Mouse (Mus musculus): ENCODE results near the gene Cct5. TPM values are rescaled to one million over a fixed set of nuclear protein-coding genes. Genes with fewer than 3 reads are reported as not detected.

Cct5 gene
- total and polyA plus RNA-seq, 3 experiments = 396 to 1,184 (median 798) TPM

GRCm38 (mm10) chr15:31627277-31628154 is 25.9 kb upstream of the Cct5 start:
- Histone ChIP-seq H3K27ac (ENCODE audit: control insufficient read depth, low read depth, low read length) (no peak overlapping the region), H3K79me2 (ENCODE audit: control insufficient read depth, insufficient read depth, low read length, poor library complexity) (no peaks in the 10 kb centered on the region), H3K36me3 (ENCODE audit: control insufficient read depth in 1 of 2, insufficient read depth in 2 of 2, low read length in 2 of 2) (no peaks in the 10 kb centered on the region), H3K4me3 (ENCODE audit: control insufficient read depth in 1 of 2, insufficient read depth in 1 of 2, low read depth in 2 of 2, low read length in 2 of 2) (no peak overlapping the region), H3K4me1 (ENCODE audit: control insufficient read depth in 1 of 2, insufficient read depth in 2 of 2, low read length in 2 of 2) (no peaks in the 10 kb centered on the region), H3K9ac (ENCODE audit: control insufficient read depth, low read depth, low read length, poor library complexity, severe bottlenecking) (no peak overlapping the region), H3K27me3 (ENCODE audit: control insufficient read depth in 1 of 2, insufficient read depth in 2 of 2, low read length in 2 of 2) (peaks cover 0 to 1% of the 10 kb centered on the region in 2 experiments; a peak in 1 of 4 replicates), H3K9me3 (replicated peaks; ENCODE audit: insufficient read depth, low read length) (no peaks in the 10 kb centered on the region)
- TF ChIP-seq MAFK (IDR thresholded peaks at IDR 0.05; ENCODE audit: borderline replicate concordance, low read depth, low read length) = peak; percentile 36; the same call in 1 of the 2 replicates
- TF ChIP-seq MYB (IDR thresholded peaks at IDR 0.05; ENCODE audit: low read depth, low read length) = no peak
- peak; percentile 91 for TF ChIP-seq ZNF384 (IDR thresholded peaks at IDR 0.05; ENCODE audit: low read depth, low read length)
- TF ChIP-seq GATA1 (IDR thresholded peaks at IDR 0.05; ENCODE audit: low read depth, low read length) = peak; percentile 42
- peak; percentile 24 for DNase-seq (ENCODE audit: low read depth, low spot score)

GRCm38 (mm10) chr15:31619521-31619920 is 17.9 kb upstream of the Cct5 start:
- no peak for TF ChIP-seq NELFE (IDR thresholded peaks at IDR 0.05; ENCODE audit: low read depth, low read length)
- no peak for TF ChIP-seq ETS1 (IDR thresholded peaks at IDR 0.05; ENCODE audit: low read depth, low read length)
- no peak for TF ChIP-seq SMC3 (IDR thresholded peaks at IDR 0.05; ENCODE audit: low read depth, low read length)
- TF ChIP-seq TCF12 (IDR thresholded peaks at IDR 0.05; ENCODE audit: low read depth, low read length) = no peak
- peak; percentile 19 for TF ChIP-seq RAD21 (IDR thresholded peaks at IDR 0.05; ENCODE audit: low read depth, low read length)
- H3K36me3 ChIP-seq (ENCODE audit: control insufficient read depth in 1 of 2, insufficient read depth in 2 of 2, low read length in 2 of 2) = peaks cover 1 to 4% of the 10 kb centered on the region in 2 experiments; a peak in 2 of 4 replicates

GRCm38 (mm10) chr15:31617261-31617660 is 15.7 kb upstream of the Cct5 start:
- Histone ChIP-seq H3K36me3 (ENCODE audit: control insufficient read depth in 1 of 2, insufficient read depth in 2 of 2, low read length in 2 of 2) (peaks cover 1 to 15% of the 10 kb centered on the region in 2 experiments; a peak in 2 of 4 replicates), H3K9me3 (replicated peaks; ENCODE audit: insufficient read depth, low read length) (no peaks in the 10 kb centered on the region), H3K9ac (ENCODE audit: control insufficient read depth, low read depth, low read length, poor library complexity, severe bottlenecking) (no peak overlapping the region), H3K4me1 (ENCODE audit: control insufficient read depth in 1 of 2, insufficient read depth in 2 of 2, low read length in 2 of 2) (peaks cover 12 to 21% of the 10 kb centered on the region in 2 experiments), H3K4me3 (ENCODE audit: control insufficient read depth in 1 of 2, insufficient read depth in 1 of 2, low read depth in 2 of 2, low read length in 2 of 2) (no peak overlapping the region), H3K27ac (ENCODE audit: control insufficient read depth, low read depth, low read length) (no peak overlapping the region), H3K27me3 (ENCODE audit: control insufficient read depth in 1 of 2, insufficient read depth in 2 of 2, low read length in 2 of 2) (no peaks in the 10 kb centered on the region), H3K79me2 (ENCODE audit: control insufficient read depth, insufficient read depth, low read length, poor library complexity) (no peaks in the 10 kb centered on the region)
- TF ChIP-seq MYB (IDR thresholded peaks at IDR 0.05; ENCODE audit: low read depth, low read length) (no peak), MEF2A (IDR thresholded peaks at IDR 0.05; ENCODE audit: extremely low read depth, insufficient replicate concordance, low read depth, low read length, poor library complexity, severe bottlenecking) (no peak), ZNF384 (IDR thresholded peaks at IDR 0.05; ENCODE audit: low read depth, low read length) (no peak), ZC3H11A (IDR thresholded peaks at IDR 0.05; ENCODE audit: low read depth, low read length) (no peak), TBP (IDR thresholded peaks at IDR 0.05; ENCODE audit: low read depth, low read length) (no peak), KAT2A (conservative IDR thresholded peaks at IDR 0.05; ENCODE audit: low read depth, low read length) (no peak), POLR2AphosphoS5 (IDR thresholded peaks at IDR 0.05; ENCODE audit: borderline replicate concordance, low read depth, low read length) (no peak)
- no peak for DNase-seq (ENCODE audit: low read depth, low spot score)

More at GRCm38 (mm10) chr15:31619521-31619920, 17.9 kb upstream of the Cct5 start:
- peaks cover 3 to 5% of the 10 kb centered on the region in 2 experiments for H3K4me1 ChIP-seq (ENCODE audit: control insufficient read depth in 1 of 2, insufficient read depth in 2 of 2, low read length in 2 of 2)
- no peaks in the 10 kb centered on the region for H3K27me3 ChIP-seq (ENCODE audit: control insufficient read depth in 1 of 2, insufficient read depth in 2 of 2, low read length in 2 of 2)
- no peak overlapping the region for H3K4me3 ChIP-seq (ENCODE audit: control insufficient read depth in 1 of 2, insufficient read depth in 1 of 2, low read depth in 2 of 2, low read length in 2 of 2)
- H3K79me2 ChIP-seq (ENCODE audit: control insufficient read depth, insufficient read depth, low read length, poor library complexity) = no peaks in the 10 kb centered on the region
- no peak overlapping the region for H3K27ac ChIP-seq (ENCODE audit: control insufficient read depth, low read depth, low read length)
- peak; percentile 29 for DNase-seq (ENCODE audit: low read depth, low spot score)
- H3K9ac ChIP-seq (ENCODE audit: control insufficient read depth, low read depth, low read length, poor library complexity, severe bottlenecking) = no peak overlapping the region
- H3K9me3 ChIP-seq (replicated peaks; ENCODE audit: insufficient read depth, low read length) = no peaks in the 10 kb centered on the region

Measured in MEL (cell line).